Mouse (Mus musculus) adipocyte (in vitro differentiated cells): ENCODE results near the gene Actl7b.

ENCODE experiments used
- DNase-seq: peaks from one replicate; pipeline ENCODE4 v3.0.0-alpha.2; 2016; ENCODE audit warnings: low spot score

Actl7b gene

DNA sequence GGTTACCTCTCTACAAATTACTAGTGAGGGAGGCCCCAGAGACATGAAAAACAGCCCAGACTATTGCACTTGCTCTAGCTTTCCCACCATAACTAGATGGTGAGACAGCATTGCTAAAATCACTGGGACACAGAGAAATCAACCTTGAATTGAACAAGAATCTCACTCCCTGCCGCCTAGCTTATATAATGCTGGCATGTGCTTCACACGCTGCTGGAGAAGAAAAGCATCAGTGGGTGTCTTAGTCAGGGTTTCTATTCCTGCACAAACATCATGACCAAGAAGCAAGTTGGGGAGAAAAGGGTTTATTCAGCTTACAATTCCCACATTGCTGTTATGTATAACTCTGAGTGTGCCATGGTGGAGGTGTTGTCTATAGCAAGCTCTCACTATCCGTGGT, 28.1 kb downstream of the Actl7b start:
- no peak for DNase-seq

DNA sequence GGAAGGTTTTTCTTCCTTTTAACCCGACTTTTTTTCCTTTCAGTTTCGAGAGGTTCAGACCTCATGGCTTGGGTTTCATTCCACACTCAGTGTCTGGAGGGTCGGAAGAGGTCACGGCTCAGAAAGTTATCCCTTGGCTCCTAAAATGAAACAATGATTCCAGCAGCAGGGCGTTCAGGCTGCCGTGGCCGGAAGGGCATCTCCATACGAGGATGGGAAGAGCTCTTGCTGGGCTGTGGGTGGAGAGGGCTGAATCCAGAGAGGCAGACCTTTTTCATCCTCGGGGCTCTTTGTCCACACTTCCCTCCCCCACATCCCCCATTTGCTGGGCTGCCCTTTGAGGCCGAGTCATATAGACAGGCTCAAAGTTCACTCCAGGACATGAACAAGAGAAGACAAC, 39.0 kb downstream of the Actl7b start:
- DNase-seq, result no peak

DNA sequence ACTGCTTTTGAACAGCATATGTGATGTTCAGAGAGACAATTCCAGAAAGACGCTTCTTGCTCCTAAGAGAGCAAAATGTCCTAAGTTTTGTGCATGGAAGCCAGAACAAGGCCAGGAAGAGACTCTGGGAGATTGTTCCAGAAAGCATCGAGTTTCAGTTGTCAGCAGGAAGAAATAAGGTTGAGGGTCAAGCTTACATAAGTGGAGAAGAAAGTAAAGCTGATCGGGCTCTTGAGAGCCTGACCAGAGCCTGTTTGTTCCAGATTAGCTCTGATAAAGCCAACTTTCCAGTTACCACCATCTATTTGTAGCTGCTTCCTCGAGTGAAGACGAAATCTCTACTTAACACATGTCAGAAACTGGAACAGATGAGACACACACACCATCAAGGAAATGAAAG, 42.6 kb downstream of the Actl7b start:
- peak; percentile 80 for DNase-seq

DNA sequence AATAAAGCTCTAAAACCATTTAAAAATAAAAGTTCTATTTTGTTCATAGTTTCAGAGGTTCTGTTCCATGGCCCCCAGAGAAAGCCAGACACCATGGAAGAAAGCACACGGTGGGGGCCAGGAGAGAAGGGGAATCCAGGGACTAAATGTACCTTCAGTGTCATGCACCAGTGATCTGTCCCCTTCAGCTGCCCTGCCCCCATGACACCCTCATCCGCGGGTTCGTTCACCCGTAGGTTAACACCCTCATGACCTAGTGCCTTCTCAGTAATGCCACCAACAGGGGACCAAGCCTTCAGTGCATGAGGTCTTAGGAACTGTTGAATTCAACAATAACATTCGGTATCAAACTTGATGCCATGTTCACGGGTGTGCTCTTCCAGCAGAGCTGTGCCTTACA, 44.8 kb downstream of the Actl7b start:
- no peak for DNase-seq
